Mouse (Mus musculus) CD4-positive helper T cell, adult 2 months (primary cell): ENCODE results near the gene Nadk.
A peak's percentile ranks its signal among the peaks of the same experiment; 100 is the strongest.

Experiments used
- DNase-seq: peaks from one replicate; pipeline ENCODE4 v3.0.0-alpha.2; 2012; ENCODE audit warnings: low read depth, missing footprints, low spot score

The Nadk gene

DNA sequence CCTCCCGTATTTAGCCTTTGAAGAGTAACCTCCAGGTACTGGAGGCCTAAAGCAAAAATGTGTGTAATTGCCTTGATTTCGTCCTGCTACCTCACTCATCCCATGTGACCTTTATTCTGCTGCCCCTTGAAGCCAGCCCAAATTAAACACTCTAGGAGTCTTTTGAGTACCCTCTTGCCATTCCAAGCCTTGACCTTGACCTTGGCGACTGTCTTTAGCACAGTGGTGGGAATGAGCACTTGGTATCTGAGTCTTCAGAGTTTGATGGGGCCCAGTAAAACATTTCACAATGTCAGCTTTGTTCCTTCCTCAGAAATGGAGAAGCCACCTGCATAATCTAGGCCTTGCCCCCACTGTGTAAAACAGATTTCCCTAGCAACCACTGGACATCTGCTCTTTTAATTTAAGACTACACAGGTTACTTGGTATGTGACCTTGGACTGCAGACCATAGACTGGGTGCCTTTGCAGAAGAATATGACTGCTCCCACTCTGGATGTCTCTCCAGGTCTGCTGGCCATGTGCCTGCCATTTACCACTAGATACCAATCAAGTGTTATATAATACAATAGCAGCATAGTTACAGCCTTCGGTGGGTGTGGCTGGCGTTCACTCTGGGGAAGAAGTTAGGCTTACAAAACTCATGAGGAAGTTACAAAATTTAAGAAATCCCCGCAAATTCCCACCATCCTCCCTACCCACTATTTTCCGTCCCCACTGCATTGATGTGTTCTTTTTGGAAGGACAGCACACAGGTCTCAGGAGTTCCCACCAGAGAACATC, at the start of gene Nadk:
TSS of gene Nadk (plus strand) at position 718 of the 782 bp plus-strand sequence.
- DNase-seq, result peak; percentile 27

- no peak for DNase-seq
Measured at GRCm38 (mm10) chr4:155514810-155515209, 47.4 kb upstream of the Nadk start.

DNA sequence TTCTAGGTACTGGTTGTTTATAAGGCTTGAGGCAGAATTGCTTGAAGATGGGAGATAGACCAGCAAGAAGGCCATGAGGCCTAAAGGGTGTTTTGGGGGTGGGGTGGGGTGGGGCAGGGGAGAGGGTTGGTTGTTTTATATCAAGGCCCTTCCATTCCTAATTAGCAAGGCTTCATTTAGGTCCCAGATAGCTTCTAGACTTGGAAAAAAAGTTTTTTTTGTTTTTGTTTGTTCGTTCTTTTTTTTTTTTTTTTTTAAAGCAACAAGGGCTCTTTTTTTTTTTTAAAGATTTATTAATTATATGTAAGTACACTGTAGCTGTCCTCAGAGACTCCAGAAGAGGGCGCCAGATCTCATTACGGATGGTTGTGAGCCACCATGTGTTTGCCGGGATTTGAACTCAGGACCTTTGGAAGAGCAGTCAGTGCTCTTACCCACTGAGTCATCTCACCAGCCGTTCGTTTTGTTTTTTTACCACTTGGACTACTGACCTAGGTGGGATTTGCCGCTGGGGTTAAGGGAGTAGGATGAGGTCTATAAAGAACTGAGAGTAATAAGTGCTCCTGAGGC, 44.1 kb upstream of the Nadk start:
- DNase-seq, result no peak

- DNase-seq, result no peak
Measured at GRCm38 (mm10) chr4:155522327-155522726, 39.9 kb upstream of the Nadk start.

- DNase-seq, result no peak
Measured at GRCm38 (mm10) chr4:155525751-155526150, 36.4 kb upstream of the Nadk start.

- no peak for DNase-seq
Measured at GRCm38 (mm10) chr4:155529294-155529693, 32.9 kb upstream of the Nadk start.

DNA sequence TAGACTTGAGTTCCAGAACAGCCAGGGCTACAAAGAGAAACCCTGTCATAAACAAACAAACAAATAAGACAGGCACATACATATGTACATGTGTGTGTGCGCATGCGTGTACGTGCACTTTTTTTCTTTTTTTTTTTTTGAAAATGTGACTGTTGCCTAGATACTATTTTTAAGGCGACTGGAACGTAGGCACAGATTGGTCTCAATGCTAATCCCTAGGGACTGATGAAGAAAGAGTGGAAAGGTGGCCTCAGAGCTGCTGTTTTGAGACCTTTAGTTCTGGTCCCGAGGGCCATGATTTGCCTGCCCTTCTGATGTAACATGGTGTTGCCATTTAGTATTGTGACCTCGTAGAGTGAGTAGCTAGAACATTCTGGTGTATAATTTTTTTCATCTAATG, 12.2 kb upstream of the Nadk start:
- no peak for DNase-seq

GRCm38 (mm10) chr4:155550446-155550845, 11.7 kb upstream of the Nadk start:
- DNase-seq, result no peak

- DNase-seq, result no peak
Measured at GRCm38 (mm10) chr4:155551073-155551472, 11.1 kb upstream of the Nadk start.

DNA sequence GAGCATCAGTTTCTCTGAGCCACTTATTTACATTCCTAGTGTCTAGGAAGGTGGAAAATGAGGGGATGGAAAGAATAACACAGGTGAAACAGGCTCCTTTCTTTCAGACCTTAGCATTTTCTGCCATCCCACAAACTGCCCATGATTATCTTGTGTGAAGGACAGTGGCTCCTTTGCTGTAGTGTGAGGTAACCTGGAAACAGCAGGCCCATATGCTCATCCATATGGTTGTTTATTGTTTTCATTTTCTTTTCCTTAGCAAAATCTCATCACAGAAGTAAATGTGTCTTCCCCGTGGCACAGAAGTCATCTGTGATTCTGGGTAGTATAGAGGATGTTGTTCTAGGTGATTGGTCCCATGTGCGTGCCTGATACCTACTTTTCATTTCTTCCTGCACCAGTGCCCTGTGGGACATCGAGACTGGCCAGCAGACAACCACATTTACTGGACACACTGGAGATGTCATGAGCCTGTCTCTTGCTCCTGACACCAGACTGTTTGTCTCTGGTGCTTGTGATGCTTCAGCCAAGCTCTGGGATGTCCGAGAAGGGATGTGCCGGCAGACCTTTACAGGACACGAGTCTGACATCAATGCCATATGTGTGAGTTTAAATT, 9.2 kb upstream of the Nadk start:
- DNase-seq, result no peak

GRCm38 (mm10) chr4:155554880-155555279, 7.3 kb upstream of the Nadk start:
- DNase-seq, result no peak

GRCm38 (mm10) chr4:155555464-155555863, 6.7 kb upstream of the Nadk start:
- no peak for DNase-seq

- peak; percentile 27 for DNase-seq
Measured at GRCm38 (mm10) chr4:155559454-155559853, 2.7 kb upstream of the Nadk start.

DNA sequence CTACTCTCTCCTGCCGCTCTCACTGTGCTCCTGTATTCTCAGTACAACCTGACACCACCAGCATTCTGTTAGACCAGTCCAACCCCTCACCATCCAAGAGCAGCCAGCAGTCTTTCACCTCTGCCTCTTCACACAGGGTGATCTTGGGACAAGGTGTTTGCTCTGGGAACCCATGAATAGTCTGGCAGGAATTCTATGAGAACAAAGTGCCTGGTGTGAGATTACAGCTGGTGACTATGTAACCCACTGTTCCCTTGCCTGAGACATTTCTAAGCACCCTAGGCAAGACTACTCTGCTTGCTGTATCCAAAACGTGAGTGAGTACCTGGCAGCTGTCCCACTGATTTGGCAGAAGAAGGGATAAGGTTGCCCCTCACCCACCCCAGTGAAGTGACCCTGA, 1.2 kb upstream of the Nadk start:
- no peak for DNase-seq

GRCm38 (mm10) chr4:155562725-155563399, 684 bp downstream of the Nadk start:
- DNase-seq, result no peak

DNA sequence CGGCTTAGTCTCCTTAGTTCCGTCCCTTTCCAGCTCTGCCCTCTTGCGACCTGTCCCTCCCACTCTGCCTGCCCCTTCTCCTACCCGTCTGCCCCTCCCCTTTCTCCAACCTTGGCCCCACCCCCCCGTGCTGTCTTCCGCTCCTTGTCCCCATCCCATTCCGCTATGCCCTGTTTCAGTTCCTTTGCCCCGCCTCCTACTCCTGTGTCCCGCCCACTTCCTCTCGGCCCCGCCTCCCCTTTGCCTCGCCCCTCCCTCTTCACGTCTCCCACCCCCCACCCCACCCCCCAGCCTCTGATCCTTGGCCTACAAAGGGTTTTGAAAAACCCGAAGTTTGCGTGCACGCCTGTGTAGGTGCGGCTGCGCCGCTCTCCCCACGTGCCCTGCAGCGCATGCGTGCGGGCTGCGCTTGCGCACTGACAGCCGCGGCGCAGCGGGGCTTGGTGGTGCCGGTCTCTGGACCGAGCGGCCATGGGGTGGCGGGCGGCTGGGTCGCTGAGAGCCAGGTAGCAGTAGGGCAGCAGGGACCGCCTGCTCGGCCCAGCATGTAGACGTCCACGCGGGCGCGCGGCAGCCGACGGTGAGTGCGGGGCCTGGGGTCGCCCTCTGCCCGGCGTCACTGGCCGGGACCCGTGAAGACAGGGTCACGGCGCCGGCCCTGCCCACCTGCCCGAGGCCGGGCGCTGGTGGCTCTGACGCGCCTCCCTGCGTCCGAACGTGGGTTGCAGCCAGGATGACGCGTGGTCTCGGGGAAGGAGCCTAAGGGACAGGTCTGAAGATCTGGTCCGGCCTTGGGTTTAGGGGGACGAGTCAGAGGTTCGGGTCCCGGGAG, 1.4 kb downstream of the Nadk start:
- DNase-seq, result peak; percentile 98

GRCm38 (mm10) chr4:155564315-155565069, 2.3 kb downstream of the Nadk start:
- DNase-seq, result no peak

DNA sequence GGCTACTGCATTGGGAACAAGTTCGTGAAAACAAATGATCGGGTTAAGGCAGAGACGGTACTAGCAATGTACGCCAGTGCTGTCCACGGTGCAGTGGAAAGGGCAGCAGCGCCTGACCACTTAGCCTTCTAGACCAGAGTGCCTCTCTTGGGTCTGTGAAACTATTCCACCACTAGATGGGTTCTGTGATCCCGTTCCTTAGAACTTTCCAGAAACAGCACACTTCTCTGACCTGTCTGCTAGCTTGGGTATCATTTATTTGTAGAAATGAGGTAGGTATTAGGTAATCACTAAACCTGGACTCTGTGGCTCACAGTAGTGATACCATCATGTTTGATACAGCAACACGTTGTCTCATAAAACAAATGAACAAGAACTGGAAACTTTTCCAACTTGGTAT, 4.4 kb downstream of the Nadk start:
- DNase-seq, result no peak

GRCm38 (mm10) chr4:155568170-155568569, 6.0 kb downstream of the Nadk start:
- peak; percentile 76 for DNase-seq

GRCm38 (mm10) chr4:155568632-155569370, 6.6 kb downstream of the Nadk start:
- no peak for DNase-seq
